Mouse (Mus musculus): ENCODE measurements around the gene Serpina3i.

The Serpina3i gene

GRCm38 (mm10) chr12:104298049-104298448 lies 35.1 kb downstream of the Serpina3i start:
- no peak for DNase-seq (ENCODE audit: low spot score)

GRCm38 (mm10) chr12:104305991-104306390 lies 43.1 kb downstream of the Serpina3i start:
- DNase-seq (ENCODE audit: low spot score) = no peak

GRCm38 (mm10) chr12:104314253-104314652 lies 51.3 kb downstream of the Serpina3i start, which contains the start of gene Serpina3j:
Gene Serpina3j, plus strand, starts transcription at chr12:104314553.
- DNase-seq (ENCODE audit: low spot score) = no peak
